Mouse (Mus musculus) gastrocnemius, postnatal 14 days (tissue): ENCODE data around the gene Lrsam1. TPM values are rescaled to one million over a fixed set of nuclear protein-coding genes. Genes with fewer than 3 reads are reported as not detected.

ENCODE experiments used
- DNase-seq: peaks from one replicate; pipeline ENCODE4 v3.0.0; 2021; ENCODE audit warnings: mixed read lengths
- intact Hi-C: fragments of 180-260 bp; cut with DNase I; formaldehyde crosslinking; loops from one replicate; pipeline ENCODE4 v1.15.1; 2025; ENCODE audit warnings: low total_unique reads
- total RNA-seq, 2 experiments: library from RNA; stranded (reverse); gene quantifications; 2 replicates each; pipeline ENCODE4 v1.2.3; 2021

Lrsam1 gene
- total RNA-seq, 2 experiments from 2014 or later = 12.0 to 12.2 TPM

GRCm38 (mm10) chr2:32908272-32908671, 53.1 kb downstream of the Lrsam1 start:
- DNase-seq = peak; percentile 45
- intact Hi-C loops = no loop called here

- DNase-seq = no peak
- intact Hi-C loops = no loop called here
Measured at GRCm38 (mm10) chr2:32907442-32907841, 54.0 kb downstream of the Lrsam1 start.

- no peak for DNase-seq
- intact Hi-C loops = no loop called here
Measured at GRCm38 (mm10) chr2:32905297-32905696, 56.1 kb downstream of the Lrsam1 start.

GRCm38 (mm10) chr2:32904637-32905036, 56.8 kb downstream of the Lrsam1 start:
- intact Hi-C loops = no loop called here
- no peak for DNase-seq

GRCm38 (mm10) chr2:32903470-32903869, 57.9 kb downstream of the Lrsam1 start:
- intact Hi-C loops = no loop called here
- DNase-seq = no peak

- intact Hi-C loops = no loop called here
- DNase-seq = no peak
Measured at GRCm38 (mm10) chr2:32902126-32902525, 59.3 kb downstream of the Lrsam1 start.

- intact Hi-C loops = no loop called here
- no peak for DNase-seq
Measured at GRCm38 (mm10) chr2:32898983-32899382, 62.4 kb downstream of the Lrsam1 start.

- no peak for DNase-seq
- intact Hi-C loops = no loop called here
Measured at GRCm38 (mm10) chr2:32896507-32897147, 64.8 kb downstream of the Lrsam1 start.

- intact Hi-C loops = no loop called here
- no peak for DNase-seq
Measured at GRCm38 (mm10) chr2:32895606-32896106, 65.8 kb downstream of the Lrsam1 start.

GRCm38 (mm10) chr2:32894097-32894496, 67.3 kb downstream of the Lrsam1 start:
- intact Hi-C loops = no loop called here
- DNase-seq = no peak

- intact Hi-C loops = no loop called here
- no peak for DNase-seq
Measured at GRCm38 (mm10) chr2:32892490-32892889, 68.9 kb downstream of the Lrsam1 start.

- DNase-seq = no peak
- intact Hi-C loops = no loop called here
Measured at GRCm38 (mm10) chr2:32891278-32891677, 70.1 kb downstream of the Lrsam1 start.

GRCm38 (mm10) chr2:32890280-32890679, 71.1 kb downstream of the Lrsam1 start:
- DNase-seq = no peak
- intact Hi-C loops = no loop called here

- intact Hi-C loops = no loop called here
- no peak for DNase-seq
Measured at GRCm38 (mm10) chr2:32888551-32888950, 72.9 kb downstream of the Lrsam1 start.

- intact Hi-C loops = no loop called here
- no peak for DNase-seq
Measured at GRCm38 (mm10) chr2:32888029-32888428, 73.4 kb downstream of the Lrsam1 start.

- no peak for DNase-seq
- intact Hi-C loops = no loop called here
Measured at GRCm38 (mm10) chr2:32884745-32885144, 76.7 kb downstream of the Lrsam1 start.

GRCm38 (mm10) chr2:32882283-32883043, 79.0 kb downstream of the Lrsam1 start:
- DNase-seq = peak; percentile 35

GRCm38 (mm10) chr2:32881723-32882122, 79.7 kb downstream of the Lrsam1 start:
- peak; percentile 85 for DNase-seq
- intact Hi-C loops = no loop called here

More at GRCm38 (mm10) chr2:32882283-32883043, 79.0 kb downstream of the Lrsam1 start:
- intact Hi-C loops = no loop called here

GRCm38 (mm10) chr2:32881054-32881453, 80.4 kb downstream of the Lrsam1 start:
- intact Hi-C loops = no loop called here

GRCm38 (mm10) chr2:32879593-32879992, 81.8 kb downstream of the Lrsam1 start:
- intact Hi-C loops = no loop called here
- DNase-seq = no peak

More at GRCm38 (mm10) chr2:32881054-32881453, 80.4 kb downstream of the Lrsam1 start:
- DNase-seq = no peak

GRCm38 (mm10) chr2:32878396-32878795, 83.0 kb downstream of the Lrsam1 start:
- intact Hi-C loops = no loop called here
- no peak for DNase-seq
